Mouse (Mus musculus): ENCODE data around the gene Crybg2. TPM values are rescaled to one million over a fixed set of nuclear protein-coding genes. Genes with fewer than 3 reads are reported as not detected.

Crybg2 gene
- polyA plus RNA-seq, 1 experiment from 2014 or later, result 2.9 TPM

DNA sequence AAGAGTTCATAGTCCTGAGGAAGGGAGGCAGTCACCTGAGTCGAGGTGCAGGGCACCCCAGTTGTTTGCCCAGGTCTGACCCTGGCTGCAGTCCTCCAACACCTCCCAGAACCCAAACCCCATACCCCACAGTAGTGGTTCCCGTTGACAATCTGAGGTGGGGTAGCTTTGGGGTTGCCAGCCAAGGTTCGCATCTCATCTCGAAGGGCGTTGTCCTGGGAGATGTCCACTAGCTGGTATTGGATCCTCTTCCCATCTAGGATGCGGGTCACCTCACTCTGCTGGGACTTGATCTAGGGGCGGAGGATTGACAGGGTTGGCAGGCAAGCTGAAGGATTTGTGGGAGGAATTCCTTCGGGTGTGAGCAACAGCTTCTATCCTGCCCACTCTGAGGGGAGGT is 67.2 kb downstream of the Crybg2 start:
- no peak for TF ChIP-seq CTCF (IDR thresholded peaks at IDR 0.05; ENCODE audit: low read depth)
- H3K4me1 ChIP-seq (ENCODE audit: insufficient read depth), result peaks cover 4% of the 10 kb centered on the region; the same call in 1 of the 2 replicates
- H3K4me3 ChIP-seq (ENCODE audit: low read depth, low read length), result peak overlapping the region; percentile 68
- H3K27ac ChIP-seq (ENCODE audit: low read depth), result no peak overlapping the region; the same call in 1 of the 2 replicates
- peak overlapping the region; percentile 72 for H3K9ac ChIP-seq
- peaks cover 22% of the 10 kb centered on the region; the same call in 1 of the 2 replicates for H3K36me3 ChIP-seq (ENCODE audit: insufficient read depth)
- DNase-seq (no peak), ATAC-seq (ENCODE audit: insufficient read depth) (no peak)
- WGBS, result 49% methylated on average over 8 of the region's 8 CpGs
- H3K9me3 ChIP-seq (ENCODE audit: low read depth, low read length), result no peaks in the 10 kb centered on the region
- no peaks in the 10 kb centered on the region for H3K27me3 ChIP-seq (ENCODE audit: insufficient read depth, low read length)
- peak overlapping the region; percentile 84 for H3K4me2 ChIP-seq

- Histone ChIP-seq H3K9ac (peak within 1 kb of the TSS; percentile 72), H3K36me3 (ENCODE audit: insufficient read depth) (peaks cover 22% of the 10 kb centered on the region; the same call in 1 of the 2 replicates), H3K4me2 (peak within 1 kb of the TSS; percentile 84), H3K27me3 (ENCODE audit: insufficient read depth, low read length) (no peaks in the 10 kb centered on the region), H3K9me3 (ENCODE audit: low read depth, low read length) (no peaks in the 10 kb centered on the region), H3K4me1 (ENCODE audit: insufficient read depth) (peaks cover 4% of the 10 kb centered on the region; the same call in 1 of the 2 replicates), H3K27ac (ENCODE audit: low read depth) (peak within 1 kb of the TSS; percentile 93), H3K4me3 (ENCODE audit: low read depth, low read length) (peak within 1 kb of the TSS; percentile 68)
- TF ChIP-seq CTCF (IDR thresholded peaks at IDR 0.05; ENCODE audit: low read depth), result no peak
- under 1% methylated on average over 50 of the region's 50 CpGs for WGBS
- DNase-seq (peak; percentile 96), ATAC-seq (ENCODE audit: insufficient read depth) (peak; percentile 96)
Observed at GRCm38 (mm10) chr4:134128221-134128982, 67.8 kb downstream of the Crybg2 start, which contains the start of gene Sh3bgrl3. Gene Sh3bgrl3, minus strand, starts transcription at chr4:134128789.

DNA sequence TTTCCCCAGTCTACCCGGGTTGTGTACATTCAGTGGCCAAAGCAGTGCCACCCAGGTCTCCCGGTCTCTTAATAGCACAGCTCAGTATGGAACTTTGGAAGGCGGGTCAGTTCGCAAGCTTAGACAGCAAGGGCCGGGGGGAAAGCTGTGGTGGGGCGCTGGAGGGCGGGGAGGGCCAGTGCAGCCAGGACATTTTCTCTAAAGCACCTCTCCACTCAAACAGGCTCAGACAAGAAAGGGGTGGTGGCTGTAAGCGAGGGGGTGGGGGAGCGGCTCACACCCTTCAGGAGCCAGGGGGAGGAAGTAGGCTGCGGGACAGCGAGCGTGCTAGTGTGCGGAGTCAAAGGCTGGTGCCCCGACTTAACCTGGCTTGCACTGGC is 68.4 kb downstream of the Crybg2 start:
- no peaks in the 10 kb centered on the region for H3K27me3 ChIP-seq (ENCODE audit: insufficient read depth, low read length)
- peak overlapping the region; percentile 68 for H3K4me3 ChIP-seq (ENCODE audit: low read depth, low read length)
- WGBS, result 2% methylated on average over 14 of the region's 14 CpGs
- TF ChIP-seq CTCF (IDR thresholded peaks at IDR 0.05; ENCODE audit: low read depth), result no peak
- DNase-seq (no peak), ATAC-seq (ENCODE audit: insufficient read depth) (peak; percentile 67)
- H3K4me1 ChIP-seq (ENCODE audit: insufficient read depth), result peaks cover 4% of the 10 kb centered on the region; the same call in 1 of the 2 replicates
- peak overlapping the region; percentile 84 for H3K4me2 ChIP-seq
- H3K27ac ChIP-seq (ENCODE audit: low read depth), result peak overlapping the region; percentile 93
- H3K36me3 ChIP-seq (ENCODE audit: insufficient read depth), result peaks cover 22% of the 10 kb centered on the region; the same call in 1 of the 2 replicates
- peak overlapping the region; percentile 72 for H3K9ac ChIP-seq
- no peaks in the 10 kb centered on the region for H3K9me3 ChIP-seq (ENCODE audit: low read depth, low read length)

DNA sequence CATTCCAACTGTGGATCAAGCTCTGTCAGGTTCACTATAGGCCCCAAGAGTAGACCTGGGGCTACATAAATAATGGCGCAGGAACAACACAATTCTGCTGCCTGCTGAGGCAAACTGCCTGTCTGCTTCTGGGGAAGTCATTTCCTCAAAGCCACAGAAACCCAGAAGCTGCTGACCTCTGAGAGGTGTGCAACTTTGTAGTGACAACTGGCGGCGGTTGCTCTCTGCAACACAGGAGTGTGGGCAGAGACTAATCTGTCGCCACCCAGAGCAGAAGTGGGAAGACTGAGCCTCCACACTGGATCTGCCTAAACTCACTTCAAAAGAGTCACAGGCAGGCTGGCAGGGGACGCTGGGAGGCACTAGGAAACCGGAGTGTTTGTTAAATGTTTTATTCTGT is 68.9 kb downstream of the Crybg2 start:
- 36% methylated on average over 6 of the region's 6 CpGs for WGBS
- DNase-seq, result no peak
- H3K27me3 ChIP-seq (ENCODE audit: insufficient read depth, low read length), result no peaks in the 10 kb centered on the region
- H3K9ac ChIP-seq, result peak overlapping the region; percentile 72
- peak overlapping the region; percentile 84 for H3K4me2 ChIP-seq
- H3K9me3 ChIP-seq (ENCODE audit: low read depth, low read length), result no peaks in the 10 kb centered on the region
- H3K4me1 ChIP-seq (ENCODE audit: insufficient read depth), result peaks cover 4% of the 10 kb centered on the region; the same call in 1 of the 2 replicates
- peaks cover 22% of the 10 kb centered on the region; the same call in 1 of the 2 replicates for H3K36me3 ChIP-seq (ENCODE audit: insufficient read depth)
- no peak for ATAC-seq (ENCODE audit: insufficient read depth)
- TF ChIP-seq CTCF (IDR thresholded peaks at IDR 0.05; ENCODE audit: low read depth), result no peak
- H3K27ac ChIP-seq (ENCODE audit: low read depth), result peak overlapping the region; percentile 93
- H3K4me3 ChIP-seq (ENCODE audit: low read depth, low read length), result peak overlapping the region; percentile 68

GRCm38 (mm10) chr4:134132117-134132516 is 71.5 kb downstream of the Crybg2 start:
- no peak overlapping the region for H3K4me2 ChIP-seq
- no peaks in the 10 kb centered on the region for H3K9me3 ChIP-seq (ENCODE audit: low read depth, low read length)
- H3K9ac ChIP-seq, result no peak overlapping the region
- WGBS, result 59% methylated on average over 3 of the region's 3 CpGs
- H3K27ac ChIP-seq (ENCODE audit: low read depth), result no peak overlapping the region
- no peak for DNase-seq
- peaks cover 3% of the 10 kb centered on the region; the same call in 1 of the 2 replicates for H3K4me1 ChIP-seq (ENCODE audit: insufficient read depth)
- H3K27me3 ChIP-seq (ENCODE audit: insufficient read depth, low read length), result no peaks in the 10 kb centered on the region
- peaks cover 13% of the 10 kb centered on the region; the same call in 1 of the 2 replicates for H3K36me3 ChIP-seq (ENCODE audit: insufficient read depth)
- no peak for TF ChIP-seq CTCF (IDR thresholded peaks at IDR 0.05; ENCODE audit: low read depth)
- no peak for ATAC-seq (ENCODE audit: insufficient read depth)
- no peak overlapping the region for H3K4me3 ChIP-seq (ENCODE audit: low read depth, low read length)

DNA sequence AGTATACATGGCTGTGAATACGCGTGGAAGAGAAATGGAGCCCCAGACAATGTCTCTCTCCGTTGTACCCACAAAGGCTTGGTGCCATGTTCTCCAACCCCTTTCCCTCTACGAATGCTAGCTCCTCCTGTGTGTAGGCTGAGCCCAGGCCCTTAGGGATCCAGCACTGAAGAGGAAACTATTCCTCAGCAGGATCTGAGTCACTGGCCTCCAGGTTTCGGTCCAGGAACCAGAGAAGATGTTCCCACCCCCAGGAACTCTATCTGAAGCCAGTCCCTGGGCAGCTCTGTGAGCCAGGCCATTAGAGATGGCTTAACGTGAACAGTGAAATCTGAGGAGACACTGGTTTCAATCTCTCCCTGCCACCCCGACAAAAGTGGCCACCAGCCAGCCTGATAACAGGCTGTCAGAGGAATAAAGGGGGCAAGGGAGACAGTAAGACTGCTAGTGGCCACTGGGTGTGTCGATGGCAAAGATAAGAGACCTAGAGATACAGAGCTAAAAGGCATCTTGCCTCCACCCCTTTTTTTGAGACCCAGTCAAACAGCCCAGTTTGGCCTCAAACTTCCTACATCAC is 72.0 kb downstream of the Crybg2 start:
- Histone ChIP-seq H3K9me3 (ENCODE audit: low read depth, low read length) (no peaks in the 10 kb centered on the region), H3K9ac (no peak overlapping the region), H3K27ac (ENCODE audit: low read depth) (no peak overlapping the region), H3K4me3 (ENCODE audit: low read depth, low read length) (no peak overlapping the region), H3K4me2 (no peak overlapping the region), H3K36me3 (ENCODE audit: insufficient read depth) (peaks cover 17% of the 10 kb centered on the region; the same call in 1 of the 2 replicates), H3K27me3 (ENCODE audit: insufficient read depth, low read length) (no peaks in the 10 kb centered on the region), H3K4me1 (ENCODE audit: insufficient read depth) (no peaks in the 10 kb centered on the region; the same call in 1 of the 2 replicates)
- DNase-seq, result no peak
- TF ChIP-seq CTCF (IDR thresholded peaks at IDR 0.05; ENCODE audit: low read depth), result no peak
- ATAC-seq (ENCODE audit: insufficient read depth), result no peak
- WGBS, result 62% methylated on average over 8 of the region's 8 CpGs
